Mouse (Mus musculus) lung, adult 2 months (tissue): ENCODE results near the gene Ccdc190.
A peak's percentile ranks its signal among the peaks of the same experiment; 100 is the strongest.

Source experiments
- CTCF ChIP-seq: fragments of 200-500 bp; IDR thresholded peaks from 2 replicates; pipeline ENCODE4 v1.5.1; 2011; ENCODE audit warnings: mild to moderate bottlenecking, low read length, control low read depth; ENCODE audit not compliant: insufficient read depth
- POLR2A ChIP-seq: fragments of 200-500 bp; IDR thresholded peaks from 2 replicates; pipeline ENCODE4 v1.6.1; 2011; ENCODE audit warnings: low read depth, mild to moderate bottlenecking, control low read depth, low read length, borderline replicate concordance; ENCODE audit errors: extremely low read depth

DNA sequence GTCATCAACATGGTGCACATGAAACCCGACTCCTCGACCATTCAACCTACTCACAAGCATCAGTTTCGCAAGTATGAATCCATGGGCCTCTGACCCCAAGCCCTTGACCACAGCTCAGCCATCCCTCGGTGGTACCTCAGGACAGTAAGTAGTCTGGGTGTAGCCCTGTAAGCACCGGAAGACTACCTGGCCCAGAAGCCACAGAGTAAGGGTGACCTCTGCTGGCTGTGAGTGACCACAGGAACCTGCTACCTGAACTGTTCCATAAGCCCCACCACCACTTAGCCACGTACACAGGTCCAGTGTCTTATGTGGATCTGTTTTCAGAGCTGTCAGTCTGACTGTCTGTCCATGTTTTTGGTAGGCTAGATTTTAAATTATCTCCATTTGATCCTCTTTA, 19.2 kb downstream of the Ccdc190 start:
- peak; percentile 19; the same call in 1 of the 2 replicates for TF ChIP-seq CTCF
- no peak for TF ChIP-seq POLR2A
